Mouse (Mus musculus) heart, embryonic 12.5 days (tissue): ENCODE measurements around the gene Sv2c. TPM values are rescaled to one million over a fixed set of nuclear protein-coding genes. Genes with fewer than 3 reads are reported as not detected.

Experiments
- polyA plus RNA-seq: library from polyadenylated mRNA; unstranded; fragments of >200 nt; fragmentation: Nextera tagmentation; extraction: Ambion mirVana; gene quantifications from 2 replicates; pipeline ENCODE4 v1.2.1, GENCODE M21; 2016

The Sv2c gene
- polyA plus RNA-seq, 1 experiment from 2014 or later: 1.3 TPM

Other genes with a start within 250 kb of the Sv2c start
- gene Iqgap2, start 240.7 kb downstream of the Sv2c start, polyA plus RNA-seq: 6.9 and 7.3 TPM in 2 replicates
- 26.4 and 29.7 TPM in 2 replicates for gene Gm20075, start 51.2 kb downstream of the Sv2c start, polyA plus RNA-seq
- gene Gm17190, start 50.5 kb downstream of the Sv2c start, polyA plus RNA-seq: not detected in 2 replicates